In genomic region chr11:101602491-101602890, GRCm38 (mm10) we compare ENCODE assay signal across 10 mouse cellular contexts. TPM values are rescaled to one million over a fixed set of nuclear protein-coding genes. Genes with fewer than 3 reads are reported as not detected.
DNase-seq lines count a peak whose midpoint lies in the region; ATAC-seq and TF ChIP-seq lines count a peak whose summit lies in the region.
"Had no signal": no experiment of that assay in that cellular context is flagged by ENCODE, and none has a peak within 500 bp of the region (broad histone marks: within the 10 kb centered on the region; RNA-seq: fewer than 3 reads in every experiment).

No protein-coding gene starts in this region.

- WGBS in hindbrain, embryonic 10.5 days: 13% methylated on average over 3 of the region's 3 CpGs
- WGBS in hindbrain, embryonic 16.5 days: 17% methylated on average over 3 of the region's 3 CpGs
- WGBS in limb, embryonic 10.5 days: 11% methylated on average over 3 of the region's 3 CpGs
- 35% methylated on average over 3 of the region's 3 CpGs for WGBS in cerebellum, adult 2 months

- no peak for TF ChIP-seq POLR2A in cerebellum, adult 2 months (IDR thresholded peaks at IDR 0.05; ENCODE audit: borderline replicate concordance, insufficient read depth, low read length)

- no peak for ATAC-seq in hindbrain, embryonic 16.5 days

- no peak for TF ChIP-seq CTCF in cerebellum, adult 2 months (IDR thresholded peaks at IDR 0.05; ENCODE audit: borderline replicate concordance, insufficient read depth, low read depth, low read length)

- H3K36me3 ChIP-seq in hindbrain, embryonic 10.5 days: no peaks in the 10 kb centered on the region
- H3K36me3 ChIP-seq in hindbrain, embryonic 16.5 days (ENCODE audit: control insufficient read depth, insufficient read depth, low read length): no peaks in the 10 kb centered on the region
- H3K36me3 ChIP-seq in limb, embryonic 10.5 days: no peaks in the 10 kb centered on the region
- H3K36me3 ChIP-seq: embryonic facial prominence, embryonic 12.5 days had no signal

- DNase-seq in hindbrain, embryonic 10.5 days (ENCODE audit: low spot score): peak; percentile 60
- peak; percentile 91 for DNase-seq in ES-CJ7 (ENCODE audit: low read depth, low spot score)
- DNase-seq in c-Kit-positive CD71-positive TER-119-positive erythroid progenitor cells, embryonic 14.5 days (ENCODE audit: low spot score): peak; percentile 82
- peak; percentile 83 for DNase-seq in limb, embryonic 10.5 days (ENCODE audit: low spot score)
- peak; percentile 56 for DNase-seq in ovary, postnatal 36 days (ENCODE audit: low spot score)
- DNase-seq in cerebellum, adult 2 months: no peak
- DNase-seq in layer of hippocampus, adult 9-10 months (ENCODE audit: low spot score): no peak

- H3K4me3 ChIP-seq in hindbrain, embryonic 10.5 days: no peak overlapping the region
- no peak overlapping the region for H3K4me3 ChIP-seq in hindbrain, embryonic 16.5 days (ENCODE audit: low read length)
- H3K4me3 ChIP-seq in limb, embryonic 10.5 days: no peak overlapping the region
- no peak overlapping the region for H3K4me3 ChIP-seq in cerebellum, adult 2 months (replicated peaks; ENCODE audit: insufficient read depth, low read depth, low read length)
- H3K4me3 ChIP-seq: embryonic facial prominence, embryonic 12.5 days; megakaryocyte, embryonic 14.5 days had no signal

- no peaks in the 10 kb centered on the region for H3K9me3 ChIP-seq in hindbrain, embryonic 10.5 days
- no peaks in the 10 kb centered on the region for H3K9me3 ChIP-seq in hindbrain, embryonic 16.5 days (ENCODE audit: control insufficient read depth, low read length)
- H3K9me3 ChIP-seq in limb, embryonic 10.5 days (replicated peaks): no peaks in the 10 kb centered on the region
- H3K9me3 ChIP-seq: embryonic facial prominence, embryonic 12.5 days; megakaryocyte, embryonic 14.5 days had no signal

- H3K9ac ChIP-seq in hindbrain, embryonic 16.5 days (ENCODE audit: low read depth, low read length): no peak overlapping the region
- H3K9ac ChIP-seq: embryonic facial prominence, embryonic 12.5 days had no signal

- H3K27ac ChIP-seq in hindbrain, embryonic 10.5 days: no peak overlapping the region
- H3K27ac ChIP-seq in hindbrain, embryonic 16.5 days (ENCODE audit: low read depth, low read length): no peak overlapping the region
- no peak overlapping the region for H3K27ac ChIP-seq in limb, embryonic 10.5 days
- no peak overlapping the region for H3K27ac ChIP-seq in cerebellum, adult 2 months (ENCODE audit: insufficient read depth, low read length)
- H3K27ac ChIP-seq: embryonic facial prominence, embryonic 12.5 days had no signal

- peaks cover 11% of the 10 kb centered on the region; the same call in 1 of the 2 replicates for H3K27me3 ChIP-seq in hindbrain, embryonic 10.5 days (ENCODE audit: insufficient read depth, poor library complexity, severe bottlenecking)
- no peaks in the 10 kb centered on the region; the same call in 1 of the 2 replicates for H3K27me3 ChIP-seq in hindbrain, embryonic 16.5 days (replicated peaks; ENCODE audit: control insufficient read depth, insufficient read depth, low read length)
- no peaks in the 10 kb centered on the region for H3K27me3 ChIP-seq in limb, embryonic 10.5 days (ENCODE audit: low read depth, poor library complexity, severe bottlenecking)
- no peaks in the 10 kb centered on the region for H3K27me3 ChIP-seq in cerebellum, adult 2 months (ENCODE audit: control insufficient read depth, insufficient read depth, low read length)
- H3K27me3 ChIP-seq: embryonic facial prominence, embryonic 12.5 days had no signal

- H3K4me2 ChIP-seq in hindbrain, embryonic 16.5 days (ENCODE audit: low read length): no peak overlapping the region
- H3K4me2 ChIP-seq: embryonic facial prominence, embryonic 12.5 days had no signal

- peaks cover 4% of the 10 kb centered on the region for H3K4me1 ChIP-seq in hindbrain, embryonic 10.5 days (replicated peaks)
- H3K4me1 ChIP-seq in hindbrain, embryonic 16.5 days (ENCODE audit: control insufficient read depth, insufficient read depth, low read depth, low read length): no peaks in the 10 kb centered on the region
- H3K4me1 ChIP-seq in limb, embryonic 10.5 days: no peaks in the 10 kb centered on the region
- no peaks in the 10 kb centered on the region; the same call in 1 of the 2 replicates for H3K4me1 ChIP-seq in cerebellum, adult 2 months (ENCODE audit: control insufficient read depth, insufficient read depth, low read length)
- H3K4me1 ChIP-seq: embryonic facial prominence, embryonic 12.5 days had no signal

RNA-seq across cellular contexts. Expression of gene Gm11634, which starts 3.4 kb away (rescaled TPM):
- not detected in 2 replicates for polyA plus RNA-seq in hindbrain, embryonic 10.5 days (2016; fragmentation: Nextera tagmentation; extraction: Ambion mirVana)
- not detected in 2 replicates for polyA plus RNA-seq in hindbrain, embryonic 16.5 days (2015; fragmentation: Nextera tagmentation; extraction: Ambion mirVana)
- not detected in 2 replicates for polyA plus RNA-seq in limb, embryonic 10.5 days (2016; fragmentation: Nextera tagmentation; extraction: Ambion mirVana)
- not detected in 2 replicates for polyA plus RNA-seq in cerebellum, adult 2 months (2012; rRNA removed)
- polyA plus RNA-seq: embryonic facial prominence, embryonic 12.5 days had no signal

RNA-seq across cellular contexts. Expression of gene Tmem106a, which starts 20.4 kb away (rescaled TPM):
- 1.7 and 4.3 TPM in 2 replicates for polyA plus RNA-seq in hindbrain, embryonic 10.5 days (2016; fragmentation: Nextera tagmentation; extraction: Ambion mirVana)
- 4.4 and 4.9 TPM in 2 replicates for polyA plus RNA-seq in hindbrain, embryonic 16.5 days (2015; fragmentation: Nextera tagmentation; extraction: Ambion mirVana)
- polyA plus RNA-seq in limb, embryonic 10.5 days (2016; fragmentation: Nextera tagmentation; extraction: Ambion mirVana): 1.1 and 1.8 TPM in 2 replicates
- 1.6 and 2.0 TPM in 2 replicates for polyA plus RNA-seq in cerebellum, adult 2 months (2012; rRNA removed)

RNA-seq across cellular contexts. Expression of gene Rdm1, which starts 24.5 kb away (rescaled TPM):
- 34.2 and 39.4 TPM in 2 replicates for polyA plus RNA-seq in hindbrain, embryonic 10.5 days (2016; fragmentation: Nextera tagmentation; extraction: Ambion mirVana)
- polyA plus RNA-seq in hindbrain, embryonic 16.5 days (2015; fragmentation: Nextera tagmentation; extraction: Ambion mirVana): 17.2 and 21.7 TPM in 2 replicates
- polyA plus RNA-seq in limb, embryonic 10.5 days (2016; fragmentation: Nextera tagmentation; extraction: Ambion mirVana): 18.7 and 22.3 TPM in 2 replicates
- 13.7 and 13.9 TPM in 2 replicates for polyA plus RNA-seq in cerebellum, adult 2 months (2012; rRNA removed)

RNA-seq across cellular contexts. Expression of gene Nbr1, which starts 50.5 kb away (rescaled TPM):
- polyA plus RNA-seq in hindbrain, embryonic 10.5 days (2016; fragmentation: Nextera tagmentation; extraction: Ambion mirVana): 71.0 and 81.8 TPM in 2 replicates
- polyA plus RNA-seq in hindbrain, embryonic 16.5 days (2015; fragmentation: Nextera tagmentation; extraction: Ambion mirVana): 80.5 and 93.2 TPM in 2 replicates
- 51.7 and 73.2 TPM in 2 replicates for polyA plus RNA-seq in limb, embryonic 10.5 days (2016; fragmentation: Nextera tagmentation; extraction: Ambion mirVana)
- 137 and 147 TPM in 2 replicates for polyA plus RNA-seq in cerebellum, adult 2 months (2012; rRNA removed)

RNA-seq across cellular contexts. Expression of gene Brca1, which starts 50.7 kb away (rescaled TPM):
- 16.1 and 25.3 TPM in 2 replicates for polyA plus RNA-seq in hindbrain, embryonic 10.5 days (2016; fragmentation: Nextera tagmentation; extraction: Ambion mirVana)
- 2.0 and 3.0 TPM in 2 replicates for polyA plus RNA-seq in hindbrain, embryonic 16.5 days (2015; fragmentation: Nextera tagmentation; extraction: Ambion mirVana)
- polyA plus RNA-seq in limb, embryonic 10.5 days (2016; fragmentation: Nextera tagmentation; extraction: Ambion mirVana): 22.2 and 22.6 TPM in 2 replicates
- 0.59 and 0.67 TPM in 2 replicates for polyA plus RNA-seq in cerebellum, adult 2 months (2012; rRNA removed)

Comparison
In these comparisons a context has a peak if more than half of its experiments do, and no peak if none do; other contexts are left out.
1. DNase-seq: peak in hindbrain, embryonic 10.5 days (single experiment), ES-CJ7 (single experiment), c-Kit-positive CD71-positive TER-119-positive erythroid progenitor cells, embryonic 14.5 days (single experiment), limb, embryonic 10.5 days (single experiment) and ovary, postnatal 36 days (single experiment); none in cerebellum, adult 2 months (0 of 2) and layer of hippocampus, adult 9-10 months (single experiment).